Mouse (Mus musculus) cerebellum, adult 9-11 months (tissue): ENCODE measurements around the gene Foxj2.

Source experiments
- DNase-seq: peaks from one replicate; pipeline ENCODE4 v3.0.0; 2022

The Foxj2 gene

DNA sequence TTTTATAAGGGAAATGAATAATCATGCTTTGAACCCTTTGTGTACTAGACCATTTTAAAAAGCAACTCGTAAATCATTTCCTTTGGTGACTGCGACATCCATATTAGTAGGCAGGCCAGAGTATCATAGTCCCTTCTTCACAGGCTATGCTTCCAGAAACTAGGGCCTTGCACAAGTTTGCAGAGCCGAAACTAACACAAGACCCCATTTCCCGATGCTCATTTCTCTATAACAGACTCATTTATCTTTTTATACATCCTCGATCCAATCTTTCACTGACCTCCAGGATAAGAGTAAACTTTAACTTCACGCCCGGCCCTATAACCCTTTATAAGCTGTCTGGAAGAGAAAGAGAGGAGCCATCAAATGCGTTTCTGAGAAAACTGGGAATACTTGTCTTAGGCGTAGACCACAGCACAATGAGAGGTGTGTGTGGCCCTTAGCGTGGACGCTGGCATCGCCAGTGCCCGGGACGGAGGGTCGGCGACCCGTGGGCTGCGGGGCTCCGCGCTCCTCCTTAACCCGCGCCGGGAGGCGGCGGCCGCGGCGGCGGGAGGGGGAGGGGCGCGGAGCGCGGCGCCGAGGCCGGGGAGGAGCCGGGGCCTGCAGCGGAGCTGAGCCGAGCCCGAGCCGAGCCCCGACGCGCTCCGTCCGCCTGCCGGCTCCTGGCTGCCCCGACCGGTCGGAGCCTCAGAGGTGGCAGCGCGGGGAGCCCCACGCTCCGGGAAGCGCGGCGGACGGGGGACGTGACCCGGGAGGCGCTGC lies at the start of gene Foxj2:
TSS of gene Foxj2 (plus strand) at position 609 of the 765 bp plus-strand sequence.
- peak; percentile 74 for DNase-seq

DNA sequence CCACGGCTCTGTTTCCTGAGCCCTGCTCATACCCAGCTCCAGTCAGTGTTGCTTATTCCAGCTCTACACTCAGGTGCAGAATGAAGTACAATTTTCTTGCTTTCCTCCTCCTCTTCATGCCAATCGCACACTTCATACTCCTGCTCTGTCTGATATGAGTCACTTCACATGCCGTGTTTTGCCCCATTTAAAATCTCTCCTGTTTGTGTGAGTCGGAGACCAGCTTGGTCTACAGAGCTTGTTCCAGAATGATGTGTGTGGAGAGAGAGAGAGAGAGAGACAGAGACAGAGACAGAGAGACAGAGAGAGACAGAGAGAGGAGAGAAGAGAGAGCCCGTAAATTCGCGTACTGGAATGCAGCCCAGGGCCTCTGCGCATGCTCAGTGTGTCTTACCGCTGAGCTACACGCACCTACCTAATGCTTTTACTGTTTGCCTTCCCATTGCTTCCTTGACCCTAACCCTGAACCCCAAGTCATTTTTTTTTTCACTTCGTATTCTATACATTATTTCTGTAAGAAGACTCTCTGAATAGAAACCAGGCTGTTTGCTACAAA lies 48.9 kb upstream of the Foxj2 start:
- DNase-seq: peak; percentile 59

DNA sequence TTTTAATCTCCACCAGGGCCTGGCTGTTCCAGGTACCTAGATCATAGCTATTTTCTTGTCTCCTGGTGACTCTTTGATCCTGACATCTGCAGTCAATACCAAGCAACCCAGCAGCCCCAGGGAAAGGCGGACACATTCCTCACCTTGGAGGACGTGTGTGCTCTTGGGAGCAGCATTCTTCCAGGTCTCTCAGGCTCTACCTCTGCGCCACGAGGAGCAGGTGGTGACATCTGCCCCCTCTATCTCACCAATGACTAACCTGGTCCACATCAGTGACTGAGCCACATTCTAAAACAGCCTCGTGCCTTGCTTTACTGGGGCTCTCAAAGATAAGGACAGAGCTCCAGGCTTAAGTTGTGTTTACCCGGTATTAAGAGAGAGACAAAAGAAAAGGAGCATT lies 47.0 kb upstream of the Foxj2 start:
- DNase-seq: no peak

DNA sequence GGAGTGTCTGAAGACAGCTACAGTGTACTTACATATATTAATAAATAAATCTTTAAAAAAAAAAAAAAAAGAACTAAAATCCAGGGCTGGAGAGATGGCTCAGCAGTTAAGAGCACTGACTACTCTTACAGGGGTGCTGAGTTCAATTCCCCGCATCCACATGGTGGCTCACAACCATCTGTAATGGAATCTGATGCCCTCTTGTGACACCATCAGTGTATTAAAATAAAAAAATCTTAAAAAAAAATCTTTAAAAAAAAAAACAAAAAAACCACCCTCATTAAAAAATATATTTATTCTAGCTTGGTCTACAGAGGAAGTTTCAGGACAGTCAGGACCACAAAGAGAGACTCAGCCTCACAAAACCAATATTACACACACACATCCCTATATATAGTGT lies 45.4 kb upstream of the Foxj2 start:
- DNase-seq: no peak

DNA sequence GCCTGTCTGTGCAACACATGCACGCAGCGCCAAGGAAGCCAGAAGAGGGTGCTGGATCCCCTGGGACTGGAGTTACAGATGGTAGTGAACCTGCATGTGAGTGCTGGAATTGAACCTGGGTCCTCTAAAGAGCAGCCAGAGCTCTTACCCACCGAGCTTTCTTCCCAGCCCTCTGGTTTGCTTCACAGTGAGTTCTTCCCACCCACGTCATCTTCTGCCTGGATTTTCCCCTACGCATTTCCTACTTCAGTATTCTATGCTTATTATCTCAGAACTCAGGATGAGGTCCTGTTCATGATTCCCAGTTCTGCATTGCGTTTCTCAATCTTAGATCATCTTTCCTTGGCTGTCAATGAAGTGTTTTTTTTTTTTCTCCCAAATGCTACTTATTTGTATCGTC lies 43.7 kb upstream of the Foxj2 start:
- DNase-seq: no peak

DNA sequence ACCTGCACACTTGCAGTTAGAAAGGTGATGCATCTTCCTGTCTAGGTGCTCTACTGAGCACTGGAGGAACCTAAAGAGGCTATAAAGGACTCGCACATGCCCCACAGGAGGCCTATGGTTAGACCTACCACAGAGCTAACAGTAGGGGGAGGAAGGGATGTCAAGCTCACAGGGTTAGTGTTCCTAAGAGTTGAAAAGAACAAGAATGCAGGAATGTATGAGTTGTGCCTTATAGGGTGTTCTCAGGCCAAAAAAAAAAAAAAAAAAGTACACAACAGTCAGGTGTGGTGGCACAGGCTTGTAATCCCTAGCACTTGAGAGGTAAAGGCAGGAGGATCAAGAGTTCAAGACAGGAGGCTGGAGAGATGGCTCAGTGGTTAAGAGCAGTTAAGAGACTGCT lies 39.8 kb upstream of the Foxj2 start:
- no peak for DNase-seq

DNA sequence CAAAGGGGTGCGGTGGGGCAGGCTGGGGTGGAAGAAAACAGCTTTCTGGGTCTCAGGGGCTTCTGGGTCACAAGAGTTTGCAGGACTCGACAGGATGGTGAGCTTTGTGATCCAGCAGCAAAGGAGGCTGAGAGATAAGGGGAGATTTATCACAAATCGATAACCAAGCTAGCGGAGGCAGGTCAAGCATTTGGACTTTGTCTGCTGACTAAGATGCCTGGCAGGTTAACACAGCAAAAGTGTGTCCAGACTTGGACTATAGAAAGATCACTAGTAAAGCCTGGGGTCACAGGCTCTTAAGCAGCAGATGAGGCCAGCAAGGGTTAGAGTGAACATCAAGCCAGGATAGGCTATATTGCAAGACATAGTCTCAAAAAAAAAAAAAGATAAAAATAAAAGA lies 38.5 kb upstream of the Foxj2 start:
- DNase-seq: peak; percentile 17

DNA sequence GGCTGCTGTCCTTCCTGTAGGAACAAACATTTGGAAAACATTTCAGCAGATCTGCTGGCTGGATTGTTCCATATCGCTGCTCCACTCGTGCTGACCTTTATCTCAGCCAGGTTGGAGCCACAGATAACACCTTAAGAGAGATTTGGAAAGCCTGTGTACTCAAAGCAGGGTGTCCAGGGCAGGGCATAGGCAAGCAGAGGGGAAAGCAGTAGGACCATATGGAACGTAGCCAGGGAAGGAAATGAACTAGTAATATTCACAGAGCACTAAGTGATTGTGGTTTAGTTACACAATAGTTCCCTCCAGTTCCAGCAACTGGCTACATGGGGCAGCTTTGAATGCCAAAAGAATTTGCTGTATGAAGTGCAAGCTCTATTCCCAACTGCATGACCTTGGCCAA lies 37.5 kb upstream of the Foxj2 start:
- peak; percentile 81 for DNase-seq

DNA sequence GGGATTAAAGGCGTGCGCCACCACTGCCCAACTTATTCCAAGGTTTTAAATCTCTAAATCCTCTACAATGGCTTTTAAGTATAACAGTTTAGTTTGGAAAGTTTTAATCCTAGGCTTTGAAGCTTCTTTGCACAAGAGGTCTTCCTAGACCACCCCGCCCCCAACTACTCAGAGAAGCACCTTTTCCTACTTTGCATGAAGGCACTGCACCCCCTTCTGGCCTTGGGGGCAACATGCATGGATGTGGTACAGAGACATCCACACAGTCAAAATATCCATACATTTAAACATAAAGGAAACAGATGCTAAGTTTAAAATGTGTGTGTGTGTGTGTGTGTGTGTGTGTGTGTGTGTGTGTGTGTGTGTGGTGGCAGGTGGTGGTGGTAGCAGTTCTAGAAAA lies 34.8 kb upstream of the Foxj2 start:
- DNase-seq: peak; percentile 56

DNA sequence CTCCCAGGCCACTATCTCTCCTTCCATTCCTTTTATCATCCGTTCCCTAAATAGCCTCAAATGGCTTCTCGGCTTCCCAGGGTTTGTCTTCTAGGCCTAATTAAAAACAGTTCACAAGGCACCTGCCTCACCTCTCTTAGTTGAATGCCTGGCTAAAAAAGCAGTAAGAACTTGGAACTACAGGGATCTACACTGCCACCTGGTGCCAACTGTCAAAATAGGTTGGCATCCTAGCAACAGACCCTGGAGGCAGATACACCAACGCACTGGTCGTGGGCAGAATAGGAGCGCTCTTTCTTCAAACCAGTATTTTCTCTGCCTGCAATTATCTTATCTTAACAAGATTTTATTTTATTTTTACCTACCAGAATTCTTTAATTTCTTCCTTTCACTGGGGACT lies 33.4 kb upstream of the Foxj2 start:
- peak; percentile 85 for DNase-seq

DNA sequence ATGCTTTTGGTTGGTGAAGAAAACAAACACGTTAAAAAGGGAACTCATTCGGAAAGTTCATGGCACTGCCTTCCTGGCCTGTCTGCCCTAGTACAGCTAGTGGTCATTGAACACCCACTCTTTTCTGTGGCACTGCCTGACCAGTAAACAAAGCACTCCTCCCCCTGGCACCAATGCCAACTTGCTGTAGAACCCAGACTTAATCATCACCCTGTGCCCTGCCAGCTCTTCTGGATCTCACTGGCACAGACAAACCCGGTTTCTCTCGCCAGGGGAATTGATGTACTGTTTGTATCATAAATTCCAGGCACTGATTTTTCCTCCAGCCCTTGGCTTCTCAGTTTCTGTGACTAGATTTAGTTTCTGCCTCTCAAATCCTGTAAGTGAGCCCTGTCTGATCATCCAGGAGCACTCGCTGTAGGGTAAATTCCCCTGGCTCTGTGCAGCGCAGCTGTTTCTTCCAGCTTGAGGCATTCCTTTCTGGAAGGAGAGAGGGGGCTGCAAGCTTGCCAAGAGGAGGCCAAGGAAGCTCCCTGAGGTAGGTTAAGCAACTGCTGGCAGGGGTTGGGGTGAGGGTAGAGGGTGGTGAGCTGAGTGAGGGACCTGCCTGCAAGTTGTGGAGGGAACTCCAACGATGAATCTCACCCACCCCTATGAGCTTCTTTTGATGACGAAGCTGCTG lies 24.3 kb upstream of the Foxj2 start:
- no peak for DNase-seq

DNA sequence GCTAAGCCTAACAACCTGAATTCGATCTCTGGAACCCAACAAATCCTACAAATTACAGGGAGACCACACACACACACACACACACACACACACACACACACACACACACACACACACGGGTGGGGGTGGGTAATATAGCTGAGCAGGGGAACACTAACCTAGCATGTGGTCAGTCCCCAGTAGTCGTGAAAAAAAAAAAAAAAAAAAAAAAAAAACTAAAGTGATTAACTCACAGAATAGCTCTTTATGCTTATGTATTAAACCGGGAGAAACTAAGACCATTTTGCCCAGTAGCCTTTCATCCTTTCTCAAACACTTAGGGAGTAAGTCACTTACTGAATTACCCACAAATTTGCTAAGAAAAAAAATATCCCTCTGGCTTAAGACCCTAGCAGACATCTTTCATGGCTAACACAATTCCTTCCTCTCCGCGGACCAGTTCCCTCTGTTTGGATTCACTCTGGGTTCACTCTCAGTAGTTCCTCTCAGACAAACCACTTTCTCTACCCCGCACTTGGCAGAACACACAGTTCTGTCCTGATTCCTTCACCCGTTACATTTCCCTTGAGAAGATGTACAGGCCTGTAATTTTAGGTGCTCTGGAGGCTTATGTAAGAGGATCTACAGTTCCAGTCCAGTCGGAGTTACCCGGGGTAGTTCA lies 18.9 kb upstream of the Foxj2 start:
- peak; percentile 40 for DNase-seq

DNA sequence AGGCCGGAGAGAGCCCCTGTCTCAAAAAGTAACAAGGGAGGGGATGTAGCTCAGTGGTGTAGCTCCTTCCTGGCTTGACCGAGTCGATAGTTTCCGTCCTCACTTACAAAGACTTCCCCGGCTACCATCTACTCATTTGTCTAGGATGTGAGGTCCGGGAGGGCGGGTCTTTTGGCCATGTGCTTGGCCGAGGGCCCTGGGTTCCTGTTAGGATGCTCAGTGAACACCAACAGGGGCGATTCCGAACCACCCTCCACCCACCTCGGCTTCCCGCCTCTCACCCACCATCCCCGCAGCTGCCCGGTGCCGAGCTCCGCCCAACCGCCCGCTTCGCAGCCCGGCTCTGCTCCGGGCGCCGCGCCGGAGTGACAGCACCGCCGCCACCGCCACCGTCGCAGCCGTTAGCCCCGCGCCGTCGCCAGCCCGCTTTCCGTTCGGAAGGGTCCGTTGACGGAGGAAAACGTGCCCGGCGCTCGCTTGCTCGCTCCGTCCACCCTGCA lies 18.4 kb upstream of the Foxj2 start, which contains the start of gene Slc2a3:
TSS of gene Slc2a3 (minus strand) at position 340 of the 500 bp plus-strand sequence.
- DNase-seq: peak; percentile 81

DNA sequence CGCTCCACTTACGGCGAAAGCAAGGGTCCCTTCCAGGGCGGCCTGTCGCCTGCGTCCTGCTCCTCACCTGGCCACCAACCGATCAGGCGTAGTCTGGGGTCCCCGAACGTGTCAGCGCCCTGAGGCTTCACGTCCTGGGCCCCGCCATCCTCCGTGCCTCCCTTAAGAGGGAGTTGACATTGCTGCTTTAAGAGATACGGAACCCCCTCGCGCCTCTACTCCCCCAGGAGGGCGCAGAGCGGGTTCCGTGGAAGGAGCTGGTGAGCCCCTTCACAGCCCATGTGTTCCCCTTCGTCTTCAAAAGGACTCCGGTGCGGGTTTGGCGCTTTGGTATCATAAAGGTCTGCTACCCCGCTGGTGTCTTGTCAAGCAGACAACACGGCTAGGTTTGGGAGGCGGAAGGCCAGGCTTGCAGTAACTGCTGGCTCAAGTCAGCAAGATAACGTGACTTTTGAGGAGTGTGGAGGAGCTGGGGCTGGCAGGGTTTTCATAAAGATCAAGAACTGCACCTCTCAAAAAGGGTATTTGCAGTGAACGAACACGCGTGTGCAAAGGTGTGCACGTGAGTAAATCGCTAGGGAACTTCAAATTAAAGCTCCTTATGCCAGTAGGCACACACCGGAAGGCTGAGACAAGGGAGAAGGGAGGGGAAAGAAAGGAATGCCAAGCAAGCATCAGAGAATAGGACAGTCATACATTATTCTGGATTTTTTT lies 17.8 kb upstream of the Foxj2 start:
- DNase-seq: peak; percentile 70

DNA sequence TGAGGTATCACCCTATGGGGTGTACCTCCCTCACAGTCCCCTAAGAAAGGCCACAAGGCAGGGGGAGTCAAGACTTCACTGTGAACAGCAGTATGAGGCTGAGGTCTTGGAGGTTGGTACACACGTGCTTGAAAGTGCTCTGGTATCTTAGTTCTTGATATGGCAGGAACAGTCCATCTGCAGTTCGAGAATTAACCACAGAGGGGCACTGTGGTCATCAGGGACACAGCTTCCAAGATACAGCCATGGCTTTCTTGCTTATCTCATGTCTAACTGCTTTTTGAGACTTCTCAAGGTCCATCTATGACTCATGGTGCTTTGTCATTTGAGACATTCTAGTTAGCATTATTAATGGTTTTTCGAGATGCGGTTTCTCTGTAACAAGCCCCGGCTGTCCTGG lies 15.3 kb upstream of the Foxj2 start:
- peak; percentile 76 for DNase-seq

DNA sequence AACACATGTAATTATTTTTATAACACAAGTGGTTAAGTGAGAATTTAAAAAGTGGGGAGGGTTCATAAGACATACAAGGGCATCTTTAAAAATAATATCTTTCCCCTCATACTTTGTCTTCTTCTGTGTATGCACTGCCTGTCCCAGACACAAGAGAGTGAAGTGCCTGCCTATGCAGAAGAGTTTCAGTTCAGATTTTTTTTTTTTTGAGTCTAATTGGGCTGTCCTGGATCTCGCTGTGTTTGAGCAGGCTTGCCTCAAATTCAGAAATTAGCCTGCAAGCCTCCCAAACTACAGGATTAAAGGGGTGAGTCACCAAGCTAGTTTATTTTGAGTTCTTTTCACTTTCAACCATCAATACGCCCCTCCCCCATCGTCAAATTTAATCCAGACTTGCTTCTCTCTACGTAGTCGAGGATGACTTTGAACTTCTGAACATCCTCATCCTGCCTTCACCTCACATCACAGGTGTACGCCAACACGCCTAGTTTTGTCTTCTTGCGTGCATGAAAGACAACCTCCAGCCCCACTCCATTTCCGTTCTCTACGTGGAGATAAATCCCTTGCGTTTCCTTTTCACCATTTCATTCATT lies 9.6 kb upstream of the Foxj2 start:
- DNase-seq: no peak

DNA sequence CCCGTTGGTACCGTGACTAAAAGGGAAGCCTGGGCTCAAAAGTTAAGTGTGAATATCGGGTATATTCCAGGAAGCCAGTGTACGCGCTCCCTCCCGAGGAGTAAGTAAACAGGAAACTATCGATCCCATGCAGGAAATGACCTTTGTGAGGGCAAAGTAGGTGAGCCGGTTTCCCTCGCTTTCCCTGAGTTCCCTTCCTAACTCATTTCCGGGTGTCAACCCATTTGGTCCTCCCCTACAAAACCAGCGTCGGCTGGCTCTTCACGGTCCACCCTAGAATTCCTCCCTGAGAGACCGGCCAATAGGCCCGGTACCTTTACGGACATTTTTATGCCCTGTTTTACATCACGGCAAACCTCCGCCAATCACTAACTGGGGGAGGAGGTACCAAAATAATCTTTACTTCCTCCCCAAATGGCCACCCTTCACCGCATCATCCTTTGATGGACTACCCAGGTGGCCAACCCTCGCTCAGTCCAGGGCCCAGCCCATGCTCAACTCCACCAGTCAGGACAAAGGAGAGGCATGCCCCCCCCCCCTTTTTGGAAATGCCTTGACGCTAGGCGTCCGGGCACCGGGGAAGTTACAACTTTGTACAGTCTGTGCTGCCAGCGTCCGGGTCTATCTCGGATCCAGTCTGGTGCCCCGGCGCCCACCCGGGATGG lies 9.0 kb upstream of the Foxj2 start:
- DNase-seq: peak; percentile 99

DNA sequence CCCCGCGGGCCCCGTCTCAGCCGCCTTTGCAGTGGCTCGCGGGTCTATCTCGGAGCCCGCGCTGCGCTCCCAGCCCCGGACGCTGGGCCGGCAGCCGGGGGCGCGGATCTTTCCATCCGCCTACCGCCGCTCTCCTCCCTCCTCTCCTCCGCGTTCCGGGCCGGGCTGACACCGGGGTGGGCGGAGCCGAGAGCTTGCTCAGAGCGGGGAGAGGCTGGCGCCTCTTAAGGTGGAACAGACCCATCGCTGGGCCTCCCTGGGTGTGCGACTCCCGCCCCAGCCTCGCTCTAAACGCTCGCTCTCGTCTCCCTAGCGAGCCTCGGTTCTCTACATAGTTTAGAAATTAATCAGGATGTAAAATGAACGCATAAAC lies 8.4 kb upstream of the Foxj2 start:
- DNase-seq: peak; percentile 95

DNA sequence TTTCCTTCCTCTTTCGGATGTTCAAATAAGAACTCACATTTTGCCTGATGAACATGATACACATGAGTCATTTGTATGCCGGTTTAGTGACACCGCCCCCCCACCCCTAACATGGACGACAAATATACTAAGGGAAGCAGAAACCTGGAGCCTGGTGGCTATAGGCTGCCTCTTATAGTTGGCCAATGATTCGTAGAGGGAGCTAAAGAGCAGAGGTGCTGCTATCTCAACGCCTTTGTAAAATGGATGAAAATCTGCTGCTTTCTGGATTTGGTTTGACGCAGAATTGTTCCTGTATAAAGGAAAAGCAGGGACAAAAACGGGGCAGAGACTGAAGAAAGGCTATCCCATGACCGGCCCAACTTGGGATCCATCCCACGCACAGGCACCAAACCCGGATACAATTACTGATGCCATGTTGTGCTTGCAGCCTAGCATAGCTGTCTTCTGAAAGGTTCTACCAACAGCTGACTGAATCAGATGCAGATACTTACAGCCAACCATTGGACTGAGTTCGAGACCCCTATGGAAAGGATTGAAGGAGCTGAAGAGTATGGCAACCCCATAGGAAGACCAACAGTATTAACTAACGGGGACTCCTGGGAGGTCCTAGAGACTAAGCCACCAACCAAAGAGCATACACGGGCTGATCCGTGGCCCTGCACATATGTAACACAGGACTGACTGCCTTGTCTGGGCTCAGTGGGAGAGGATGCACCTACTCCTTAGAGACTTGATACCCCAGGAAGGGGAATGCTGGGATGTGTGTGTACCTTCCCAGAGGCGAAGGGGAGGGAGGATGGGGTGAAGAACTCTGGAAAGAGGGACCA lies 7.7 kb upstream of the Foxj2 start:
- DNase-seq: peak; percentile 66

DNA sequence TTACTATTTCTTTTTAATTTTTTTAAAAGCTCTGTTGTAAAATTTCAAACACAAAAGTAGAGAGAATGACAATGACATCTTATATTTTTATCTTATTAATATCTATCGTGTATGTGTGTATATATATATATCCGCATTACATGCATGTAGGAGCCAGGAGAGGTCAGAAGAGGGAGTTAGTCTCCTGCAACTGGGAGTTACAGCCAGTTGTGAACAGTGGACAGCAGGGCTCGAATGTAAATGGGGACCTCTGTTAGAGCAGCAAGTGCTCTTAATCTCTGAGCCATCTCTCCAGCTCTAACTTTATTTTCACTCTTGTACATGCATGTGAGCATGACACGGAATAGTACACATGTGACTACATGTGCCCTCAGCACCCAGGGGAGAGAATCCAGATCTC lies 7.0 kb upstream of the Foxj2 start:
- DNase-seq: no peak

DNA sequence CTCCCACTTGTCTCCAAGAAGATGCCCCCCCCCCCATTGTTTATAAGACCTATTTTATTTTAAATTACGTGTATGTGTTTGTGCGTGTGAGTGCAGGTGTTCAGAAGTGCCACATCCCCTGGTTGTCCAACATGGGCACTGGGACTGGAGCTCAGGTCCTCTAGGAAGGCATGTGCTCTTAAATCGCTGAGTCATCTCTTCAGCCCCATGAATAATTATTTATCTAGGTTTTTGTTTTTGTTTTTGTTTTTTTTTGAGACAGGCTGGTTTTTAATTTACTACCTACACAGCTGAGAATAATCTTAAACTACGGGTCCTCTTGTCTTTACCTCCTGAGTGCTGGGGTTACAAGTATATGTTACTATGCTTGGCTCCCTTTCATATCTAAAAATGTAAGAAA lies 6.1 kb upstream of the Foxj2 start:
- no peak for DNase-seq
